Mouse (Mus musculus): ENCODE measurements at regions not wholly inside any gene's neighbourhood (a gene's known extent, or its start where the extent isn't known, plus 50 kb on each side); places are given as distances from the start of the nearest gene placed in this dataset.

DNA sequence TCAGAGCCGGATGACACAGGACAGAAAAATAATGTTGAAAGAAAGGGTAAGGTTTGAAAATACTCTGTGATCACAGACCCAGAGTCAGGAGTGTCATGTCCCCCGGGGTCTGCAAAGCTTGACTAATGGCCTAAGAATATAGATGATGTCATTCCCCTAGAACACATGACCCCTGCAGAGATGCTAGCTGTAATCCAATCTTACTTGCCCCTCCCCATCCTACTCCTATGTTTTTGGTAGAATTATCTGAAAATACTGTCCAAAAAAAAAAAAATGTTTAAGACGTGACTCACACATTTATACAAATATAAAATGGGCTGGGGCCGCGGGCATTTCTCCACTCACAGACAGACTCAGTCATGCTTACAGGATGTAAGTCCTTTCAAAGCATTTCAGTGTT, 210.3 kb upstream of the Jmjd1c start:
- WGBS, result 74% methylated on average over 5 of the region's 5 CpGs
- Histone ChIP-seq H3K9ac (no peak overlapping the region), H3K4me2 (replicated peaks) (no peak overlapping the region), H3K4me1 (replicated peaks) (no peaks in the 10 kb centered on the region), H3K27me3 (replicated peaks) (no peaks in the 10 kb centered on the region), H3K27ac (no peak overlapping the region), H3K9me3 (no peaks in the 10 kb centered on the region), H3K36me3 (no peaks in the 10 kb centered on the region), H3K4me3 (replicated peaks) (no peak overlapping the region)
- ATAC-seq, result no peak

DNA sequence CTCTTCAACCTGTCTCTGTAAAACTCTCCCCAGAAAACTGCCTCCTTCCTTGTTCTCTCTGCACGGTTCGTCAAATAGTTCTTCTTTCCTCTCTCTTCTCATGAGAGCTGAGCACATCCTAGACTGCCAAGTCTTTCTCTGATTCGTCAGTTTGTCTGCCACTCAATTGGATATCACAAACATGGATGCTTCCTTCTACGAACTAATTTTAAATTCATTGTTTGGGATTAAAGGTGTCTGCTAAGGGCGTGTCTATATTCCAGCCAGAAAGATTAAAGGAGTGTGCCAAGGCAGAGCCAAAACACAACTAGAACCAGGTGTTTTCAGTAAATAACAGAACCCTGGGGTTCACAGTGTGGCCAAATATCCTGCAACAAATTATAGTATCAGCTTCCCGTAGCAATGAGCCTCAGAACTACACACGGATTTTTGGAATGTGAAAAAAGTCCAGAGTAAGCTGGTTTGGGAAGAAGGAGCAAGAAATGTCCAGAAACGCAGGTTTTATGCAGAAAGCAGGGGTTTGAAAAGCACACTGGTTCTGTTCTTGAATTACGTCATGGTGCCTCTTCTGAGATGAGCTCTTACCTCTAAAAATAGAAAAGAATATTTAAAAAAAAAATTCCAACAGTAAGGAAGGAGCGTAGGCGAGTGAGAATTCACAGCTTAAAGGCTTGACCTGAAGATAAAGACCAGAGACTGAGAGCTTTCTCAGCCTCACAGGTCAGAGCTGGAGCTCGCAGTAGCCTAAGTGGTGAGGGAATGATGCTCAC, 206.0 kb upstream of the Jmjd1c start:
- Histone ChIP-seq H3K36me3 (no peaks in the 10 kb centered on the region), H3K27me3 (replicated peaks) (no peaks in the 10 kb centered on the region), H3K9ac (no peak overlapping the region), H3K4me1 (replicated peaks) (no peaks in the 10 kb centered on the region), H3K4me3 (replicated peaks) (no peak overlapping the region), H3K9me3 (no peaks in the 10 kb centered on the region), H3K27ac (no peak overlapping the region), H3K4me2 (replicated peaks) (no peak overlapping the region)
- 71% methylated on average over 12 of the region's 12 CpGs for WGBS
- no peak for ATAC-seq

DNA sequence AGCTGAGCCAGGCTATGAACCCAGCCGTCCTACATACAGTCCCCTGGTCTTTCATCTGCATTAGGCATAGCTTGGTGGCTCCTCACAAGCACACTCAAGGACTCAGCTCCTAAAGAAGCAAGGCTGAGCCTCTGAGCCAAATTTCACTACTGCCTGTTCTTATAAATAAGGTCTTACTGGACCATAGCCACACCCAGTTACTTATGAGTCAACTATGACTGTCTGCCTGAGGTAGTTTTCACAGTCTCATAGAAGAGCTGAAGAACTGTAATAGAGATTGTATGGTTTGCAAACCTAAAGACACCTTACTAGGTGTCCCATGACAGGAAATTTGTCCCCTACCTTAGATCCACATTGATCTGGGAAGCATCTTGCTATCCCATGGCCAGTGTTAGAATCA, 204.1 kb upstream of the Jmjd1c start:
- Histone ChIP-seq H3K4me2 (replicated peaks) (no peak overlapping the region), H3K36me3 (no peaks in the 10 kb centered on the region), H3K27ac (no peak overlapping the region), H3K4me3 (replicated peaks) (no peak overlapping the region), H3K9ac (no peak overlapping the region), H3K4me1 (replicated peaks) (no peaks in the 10 kb centered on the region), H3K9me3 (no peaks in the 10 kb centered on the region), H3K27me3 (replicated peaks) (no peaks in the 10 kb centered on the region)
- 97% methylated on average over 1 of the region's 1 CpGs for WGBS
- ATAC-seq, result no peak

DNA sequence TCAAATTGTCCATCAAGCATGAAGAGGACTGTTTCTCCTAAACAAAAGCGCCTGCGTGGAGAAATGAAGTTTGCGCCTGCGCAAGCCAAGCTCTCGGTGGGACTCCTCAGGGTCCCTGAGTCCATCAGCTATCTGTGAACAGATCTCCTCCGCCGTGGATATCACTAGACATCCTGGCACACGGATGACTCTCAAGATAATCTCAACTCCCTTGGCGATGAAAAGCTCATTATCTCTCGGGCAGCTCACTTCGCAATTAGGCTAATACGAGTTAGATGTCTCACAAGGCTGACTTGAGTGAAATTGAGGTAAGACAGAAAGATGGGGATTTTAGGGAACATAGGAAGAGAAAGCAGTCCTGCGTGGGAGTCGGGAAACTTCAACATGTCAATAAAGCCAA, 202.1 kb upstream of the Jmjd1c start:
- Histone ChIP-seq H3K27me3 (replicated peaks) (no peaks in the 10 kb centered on the region), H3K36me3 (no peaks in the 10 kb centered on the region), H3K27ac (no peak overlapping the region), H3K4me2 (replicated peaks) (no peak overlapping the region), H3K9ac (no peak overlapping the region), H3K9me3 (no peaks in the 10 kb centered on the region), H3K4me1 (replicated peaks) (no peaks in the 10 kb centered on the region), H3K4me3 (replicated peaks) (no peak overlapping the region)
- no peak for ATAC-seq
- WGBS, result 89% methylated on average over 14 of the region's 14 CpGs

DNA sequence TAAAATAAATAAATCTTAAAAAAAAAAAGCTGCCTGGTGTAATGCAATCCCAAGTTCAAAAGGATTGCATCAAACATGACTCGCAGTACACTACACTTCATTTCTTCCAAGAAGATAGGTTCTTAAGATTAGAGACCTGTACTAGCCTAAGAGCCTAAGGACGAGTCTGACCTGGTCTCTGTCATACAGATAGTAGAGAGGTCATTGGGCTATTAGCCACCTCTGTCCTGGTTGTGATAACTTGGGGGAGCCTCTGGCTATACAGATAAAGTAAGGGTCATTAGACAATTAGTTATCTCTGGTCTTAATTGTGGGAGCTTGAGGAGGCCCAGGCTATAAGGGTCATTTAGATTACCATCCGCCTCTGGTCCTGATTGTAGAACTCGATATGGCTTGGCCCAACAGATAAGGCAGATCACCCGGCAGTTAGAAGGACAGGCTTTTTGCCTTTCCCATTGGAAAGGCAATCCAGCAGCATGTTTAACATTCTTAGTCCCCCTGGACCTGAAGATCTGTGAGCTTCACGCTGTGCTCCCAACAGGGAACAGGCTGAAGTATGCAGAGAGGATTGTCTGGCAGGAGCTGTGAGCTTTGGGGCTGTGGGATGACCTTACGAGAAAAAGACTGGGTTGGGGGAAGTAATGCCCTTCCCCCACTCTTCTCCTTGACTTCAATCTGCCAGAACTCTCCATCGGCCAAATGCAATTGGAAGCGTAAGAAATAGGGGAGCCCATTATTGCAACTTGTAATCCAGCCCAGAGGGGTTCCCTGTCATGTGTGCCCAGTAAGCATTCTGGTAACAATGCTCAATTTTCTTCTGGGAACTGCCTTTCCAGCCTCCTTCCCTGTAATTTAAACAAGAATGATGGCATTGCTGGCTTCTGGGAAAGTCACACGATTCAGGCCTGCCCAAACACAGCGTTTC, 199.0 kb upstream of the Jmjd1c start:
- Histone ChIP-seq H3K4me3 (replicated peaks) (no peak overlapping the region), H3K4me2 (replicated peaks) (no peak overlapping the region), H3K27ac (no peak overlapping the region), H3K9me3 (no peaks in the 10 kb centered on the region), H3K4me1 (replicated peaks) (peaks cover 8% of the 10 kb centered on the region; the same call in 1 of the 2 replicates), H3K36me3 (no peaks in the 10 kb centered on the region), H3K27me3 (replicated peaks) (no peaks in the 10 kb centered on the region), H3K9ac (no peak overlapping the region)
- ATAC-seq, result no peak
- 39% methylated on average over 11 of the region's 11 CpGs for WGBS

GRCm38 (mm10) chr10:66899724-66900123, 196.2 kb upstream of the Jmjd1c start:
- ATAC-seq, result no peak
- Histone ChIP-seq H3K27me3 (replicated peaks) (no peaks in the 10 kb centered on the region), H3K27ac (no peak overlapping the region), H3K4me3 (replicated peaks) (no peak overlapping the region), H3K4me2 (replicated peaks) (no peak overlapping the region), H3K4me1 (replicated peaks) (peaks cover 8% of the 10 kb centered on the region; the same call in 1 of the 2 replicates), H3K9ac (no peak overlapping the region), H3K36me3 (no peaks in the 10 kb centered on the region), H3K9me3 (no peaks in the 10 kb centered on the region)
- WGBS, result 95% methylated on average over 5 of the region's 5 CpGs

DNA sequence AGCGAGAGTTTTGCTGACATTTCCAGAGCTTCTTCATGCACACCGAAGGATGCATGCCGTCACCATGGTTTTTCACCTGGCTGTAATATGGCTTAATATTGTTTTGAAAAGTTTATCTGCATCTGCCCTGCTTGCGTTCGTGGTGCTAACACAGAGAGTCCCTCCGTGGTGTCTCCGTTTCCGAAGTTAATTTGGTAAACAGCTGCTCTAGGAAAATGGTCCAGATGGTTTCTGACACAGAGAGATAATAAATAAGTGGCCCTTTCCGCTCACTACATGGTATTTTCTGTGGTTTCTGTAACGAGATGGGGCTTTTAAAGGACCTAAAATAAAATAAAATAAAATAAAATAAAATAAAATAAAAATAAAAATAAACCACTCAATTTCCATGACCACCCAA, 195.1 kb upstream of the Jmjd1c start:
- Histone ChIP-seq H3K4me3 (replicated peaks) (no peak overlapping the region), H3K9me3 (no peaks in the 10 kb centered on the region), H3K4me2 (replicated peaks) (no peak overlapping the region), H3K36me3 (no peaks in the 10 kb centered on the region), H3K27me3 (replicated peaks) (no peaks in the 10 kb centered on the region), H3K4me1 (replicated peaks) (peaks cover 8% of the 10 kb centered on the region; the same call in 1 of the 2 replicates), H3K27ac (no peak overlapping the region), H3K9ac (no peak overlapping the region)
- 49% methylated on average over 10 of the region's 10 CpGs for WGBS
- ATAC-seq, result no peak

DNA sequence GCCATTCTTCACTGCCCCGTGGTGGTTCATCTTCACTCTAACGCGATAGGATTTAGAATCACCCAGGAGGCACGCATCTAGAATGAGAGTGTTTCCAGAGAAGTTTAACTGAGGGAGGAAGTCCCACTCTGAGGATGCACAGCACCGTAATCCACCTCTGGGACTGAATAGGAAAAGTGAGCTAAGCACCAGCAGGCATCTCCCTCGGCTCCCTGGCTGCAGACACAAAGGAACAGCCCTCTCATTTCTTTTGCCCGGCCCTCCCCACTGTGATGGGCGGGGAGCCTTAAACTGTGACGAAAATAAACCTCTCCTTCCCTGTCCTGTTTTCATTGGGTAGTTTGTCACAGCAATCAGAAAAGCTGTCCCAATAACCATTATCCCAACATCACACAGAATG, 194.1 kb upstream of the Jmjd1c start:
- 0 out of 2 replicates have a peak, but pooled peaks have one; percentile 47 for ATAC-seq
- 4% methylated on average over 9 of the region's 9 CpGs for WGBS
- H3K27ac ChIP-seq, result no peak overlapping the region
- H3K9ac ChIP-seq, result no peak overlapping the region
- no peaks in the 10 kb centered on the region for H3K36me3 ChIP-seq
- no peaks in the 10 kb centered on the region for H3K9me3 ChIP-seq
- H3K27me3 ChIP-seq (replicated peaks), result no peaks in the 10 kb centered on the region
- H3K4me3 ChIP-seq (replicated peaks), result 0 out of 2 replicates have a peak overlapping the region, but pooled peaks have one; percentile 0
- H3K4me2 ChIP-seq (replicated peaks), result peak overlapping the region; percentile 48
- peaks cover 8% of the 10 kb centered on the region; the same call in 1 of the 2 replicates for H3K4me1 ChIP-seq (replicated peaks)

DNA sequence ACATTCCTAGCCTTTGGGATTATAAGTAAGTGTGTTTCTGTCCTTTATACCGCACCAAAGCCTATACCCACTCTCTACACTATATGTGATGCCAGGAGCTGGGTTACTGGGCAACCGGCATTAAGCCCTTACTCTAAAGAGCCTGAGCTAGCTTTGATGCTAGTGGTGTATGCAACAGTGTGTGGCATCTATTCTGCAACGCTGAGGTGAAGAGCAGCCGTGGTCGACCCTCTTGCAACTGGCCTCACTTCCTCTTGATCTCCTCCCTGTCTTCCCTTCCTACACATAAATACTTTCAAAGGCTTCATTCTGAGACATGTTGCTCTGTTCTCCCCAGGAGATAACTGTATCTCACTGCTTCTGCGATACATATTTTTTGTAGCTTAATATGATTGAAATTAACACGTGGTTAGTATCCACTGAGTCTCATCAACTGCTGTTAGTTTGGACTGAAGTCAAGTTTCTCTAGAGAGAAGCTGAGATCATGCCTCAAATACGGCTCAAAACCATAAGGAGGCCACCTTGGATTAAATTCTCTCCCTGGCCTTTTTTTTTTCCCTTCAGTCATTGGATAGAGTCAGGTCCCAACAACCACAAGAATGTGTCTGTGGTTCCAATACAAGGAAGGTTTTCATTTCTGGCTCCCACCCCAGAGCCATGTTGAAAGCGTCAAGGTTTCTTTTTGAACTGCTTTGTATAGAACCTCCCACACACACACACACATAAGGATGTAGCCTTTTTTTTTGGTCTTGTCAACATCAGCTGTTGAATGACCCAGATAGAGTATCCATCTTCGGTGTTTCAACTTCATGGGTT, 191.2 kb upstream of the Jmjd1c start:
- H3K4me2 ChIP-seq (replicated peaks), result no peak overlapping the region
- no peaks in the 10 kb centered on the region for H3K27me3 ChIP-seq (replicated peaks)
- WGBS, result 79% methylated on average over 10 of the region's 10 CpGs
- ATAC-seq, result no peak
- H3K9me3 ChIP-seq, result no peaks in the 10 kb centered on the region
- H3K27ac ChIP-seq, result no peak overlapping the region
- H3K4me3 ChIP-seq (replicated peaks), result no peak overlapping the region
- H3K9ac ChIP-seq, result no peak overlapping the region
- no peaks in the 10 kb centered on the region for H3K36me3 ChIP-seq
- peaks cover 8% of the 10 kb centered on the region; the same call in 1 of the 2 replicates for H3K4me1 ChIP-seq (replicated peaks)

GRCm38 (mm10) chr10:66907842-66908241, 188.1 kb upstream of the Jmjd1c start:
- Histone ChIP-seq H3K4me2 (replicated peaks) (no peak overlapping the region), H3K9me3 (no peaks in the 10 kb centered on the region), H3K27ac (no peak overlapping the region), H3K9ac (no peak overlapping the region), H3K36me3 (no peaks in the 10 kb centered on the region), H3K4me3 (replicated peaks) (no peak overlapping the region), H3K4me1 (replicated peaks) (peaks cover 10% of the 10 kb centered on the region), H3K27me3 (replicated peaks) (no peaks in the 10 kb centered on the region)
- ATAC-seq, result no peak
- 70% methylated on average over 4 of the region's 4 CpGs for WGBS

- no peaks in the 10 kb centered on the region for H3K36me3 ChIP-seq
- H3K27ac ChIP-seq, result no peak overlapping the region
- 15% methylated on average over 12 of the region's 12 CpGs for WGBS
- no peak overlapping the region for H3K4me3 ChIP-seq (replicated peaks)
- peak; percentile 35; the same call in 1 of the 2 replicates for ATAC-seq
- no peak overlapping the region for H3K9ac ChIP-seq
- no peaks in the 10 kb centered on the region for H3K9me3 ChIP-seq
- no peaks in the 10 kb centered on the region for H3K27me3 ChIP-seq (replicated peaks)
- no peak overlapping the region for H3K4me2 ChIP-seq (replicated peaks)
- H3K4me1 ChIP-seq (replicated peaks), result peaks cover 14% of the 10 kb centered on the region
Observed at GRCm38 (mm10) chr10:66909204-66909889, 186.6 kb upstream of the Jmjd1c start.

Measured in intestine, embryonic 15.5 days (tissue).